Mouse (Mus musculus): ENCODE measurements around the gene Qser1.

GRCm38 (mm10) chr2:104805435-104805834 is 11.1 kb downstream of the Qser1 start:
- no peak for TF ChIP-seq CTCF (IDR thresholded peaks at IDR 0.05; ENCODE audit: borderline replicate concordance, insufficient read depth, low read depth, low read length)
- TF ChIP-seq POLR2A (IDR thresholded peaks at IDR 0.05; ENCODE audit: borderline replicate concordance, insufficient read depth, low read length), result no peak

All from cerebellum, adult 2 months (tissue).